Mouse (Mus musculus) kidney, adult 18-20 months (tissue): ENCODE data around the gene Opa1.

Source experiments
- DNase-seq: peaks from one replicate; pipeline ENCODE4 v3.0.0; 2021

The Opa1 gene

GRCm38 (mm10) chr16:29656901-29657300, 77.8 kb downstream of the Opa1 start:
- no peak for DNase-seq

DNA sequence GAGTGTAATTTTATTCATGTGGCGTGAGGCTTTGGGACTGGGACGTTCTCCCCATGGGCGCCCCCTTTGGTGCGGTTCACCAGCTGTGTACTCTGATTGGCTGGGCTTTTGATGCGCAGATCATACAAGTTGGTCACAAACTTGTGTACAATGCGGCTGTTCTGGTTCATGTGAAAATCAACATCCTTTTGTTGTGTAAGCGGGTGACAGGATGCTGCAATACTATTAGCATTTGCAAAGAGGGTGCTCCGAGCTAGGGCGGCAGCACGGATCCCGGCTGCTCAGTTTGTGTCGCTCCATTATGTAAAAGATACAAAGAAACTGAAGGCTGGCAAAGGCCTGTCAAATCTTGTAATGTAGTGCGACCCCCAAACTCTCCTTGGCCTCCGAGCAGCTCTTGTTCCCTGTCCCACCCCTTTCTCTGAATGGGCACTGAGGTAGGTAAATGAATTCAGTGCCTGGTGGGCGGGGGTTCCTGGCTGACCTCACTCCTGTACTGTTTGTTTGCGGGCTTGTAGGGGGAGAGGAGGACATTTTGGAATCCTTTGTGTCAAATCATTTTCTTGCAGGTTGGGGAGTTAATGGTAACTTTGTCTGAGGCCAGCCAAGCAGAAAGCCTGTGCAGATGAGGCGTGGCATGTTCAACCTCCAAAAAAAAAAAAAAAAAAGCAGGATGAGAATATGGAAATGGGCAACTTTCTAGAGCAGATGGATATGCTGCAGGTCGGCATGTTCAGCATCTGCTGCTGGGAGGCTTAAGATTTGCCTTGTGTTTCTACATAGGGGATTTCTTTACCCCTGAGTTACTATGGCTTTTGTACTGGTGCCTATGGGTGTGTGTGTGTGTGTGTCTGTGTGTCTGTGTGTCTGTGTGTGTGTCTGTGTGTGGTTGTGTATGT, 78.8 kb downstream of the Opa1 start:
- DNase-seq: no peak

- DNase-seq: no peak
Measured at GRCm38 (mm10) chr16:29659101-29659810, 80.1 kb downstream of the Opa1 start.

DNA sequence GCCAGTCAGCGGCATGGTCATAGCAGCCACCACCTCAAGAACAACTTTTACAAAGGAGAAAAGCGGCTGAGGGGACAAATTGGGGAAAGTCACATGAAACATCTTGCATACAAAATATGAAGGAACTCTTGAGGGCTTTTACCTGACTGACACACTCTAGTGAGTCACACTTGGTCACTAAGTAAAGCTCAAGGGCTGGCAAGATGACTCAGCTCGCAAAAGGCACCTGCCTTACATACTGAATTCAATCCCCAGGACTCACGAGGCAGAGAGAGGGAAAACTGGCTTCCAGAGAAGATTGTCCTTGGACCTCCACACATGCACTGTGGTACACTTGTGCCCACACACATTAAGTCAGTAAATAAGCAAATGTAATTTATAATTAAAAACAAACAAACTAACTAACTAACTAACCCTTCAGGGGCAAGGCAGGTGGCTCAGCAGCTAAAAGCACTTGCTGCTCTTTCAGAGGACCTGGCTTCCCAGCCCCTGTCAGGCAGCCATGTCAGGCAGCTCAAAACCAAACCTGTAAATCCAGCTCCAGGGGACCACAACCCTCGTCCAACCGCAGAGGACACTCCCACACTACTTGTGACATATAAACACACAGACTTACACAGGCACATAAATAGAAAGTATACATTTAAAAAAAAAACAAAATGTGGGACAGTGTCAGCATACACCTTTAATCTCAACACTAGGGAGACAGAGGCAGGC, 84.1 kb downstream of the Opa1 start:
- no peak for DNase-seq

- DNase-seq: no peak
Measured at GRCm38 (mm10) chr16:29664392-29664791, 85.3 kb downstream of the Opa1 start.

- no peak for DNase-seq
Measured at GRCm38 (mm10) chr16:29666991-29667701, 88.0 kb downstream of the Opa1 start.

- DNase-seq: no peak
Measured at GRCm38 (mm10) chr16:29667702-29668061, 88.5 kb downstream of the Opa1 start.

DNA sequence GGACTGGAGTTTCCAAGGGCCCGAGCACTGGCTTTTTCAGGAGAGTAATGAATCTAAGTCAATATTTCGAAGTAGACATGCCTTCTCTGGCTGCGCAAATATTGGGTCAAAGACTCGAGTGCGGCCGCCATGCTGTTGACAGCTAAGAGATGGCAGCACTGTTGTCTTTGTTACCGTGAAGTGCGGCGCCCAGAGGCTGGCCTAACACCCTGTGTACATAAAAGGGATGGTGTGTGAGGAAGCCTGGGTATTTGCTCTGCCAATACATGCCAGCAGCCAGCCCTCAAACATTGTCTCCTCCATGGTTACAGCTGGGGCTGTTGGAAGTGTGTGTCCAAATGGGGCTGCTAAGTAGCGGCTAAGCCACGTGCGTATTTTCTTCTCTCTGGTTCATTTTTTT, 89.3 kb downstream of the Opa1 start:
- no peak for DNase-seq

- no peak for DNase-seq
Measured at GRCm38 (mm10) chr16:29670806-29671205, 91.7 kb downstream of the Opa1 start.

- no peak for DNase-seq
Measured at GRCm38 (mm10) chr16:29673230-29673629, 94.1 kb downstream of the Opa1 start.

GRCm38 (mm10) chr16:29679607-29680006, 100.5 kb downstream of the Opa1 start:
- no peak for DNase-seq

GRCm38 (mm10) chr16:29680548-29681175, 101.5 kb downstream of the Opa1 start:
- no peak for DNase-seq

DNA sequence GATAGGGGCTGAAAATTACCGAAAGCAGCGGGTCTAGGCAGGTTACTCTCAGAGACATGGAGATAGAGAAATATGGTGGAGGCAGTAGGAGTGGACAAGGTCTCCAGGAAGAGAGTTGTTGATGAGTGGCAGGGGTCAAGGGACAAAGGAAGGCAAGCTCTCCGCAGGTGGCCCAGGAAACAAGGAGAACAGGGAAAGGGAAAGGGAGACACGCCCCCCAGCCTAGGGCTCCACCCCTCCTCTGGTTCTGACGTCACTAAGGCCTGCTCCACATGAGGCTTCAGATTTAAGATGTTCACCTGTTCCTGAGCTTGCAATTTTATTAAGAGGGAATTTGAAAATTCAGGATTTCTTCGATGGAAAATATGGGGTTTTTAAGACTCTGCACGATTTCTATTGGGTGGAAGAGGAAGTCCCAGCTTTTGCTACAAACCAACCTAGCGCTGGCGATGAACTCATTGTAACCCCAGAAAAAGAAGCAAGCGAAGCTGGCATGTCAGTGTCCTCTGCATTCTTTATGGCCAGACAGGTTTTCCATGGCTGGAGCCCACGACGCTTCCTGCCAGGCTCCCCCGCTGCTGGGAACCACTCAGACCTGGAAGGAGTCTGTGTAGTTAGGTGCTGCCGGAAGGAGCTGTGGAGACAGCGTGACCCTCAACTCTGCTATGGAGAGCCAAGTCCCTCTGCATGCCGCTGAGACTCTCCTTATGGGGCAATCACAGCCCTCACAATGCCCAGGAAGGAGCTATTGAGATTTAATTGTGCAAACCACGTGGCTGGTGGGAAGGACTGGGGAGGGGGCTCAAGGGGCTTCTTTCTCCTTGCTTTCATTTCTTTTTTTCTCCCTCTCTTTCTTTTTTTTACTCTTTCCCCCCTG, 103.7 kb downstream of the Opa1 start:
- DNase-seq: no peak

GRCm38 (mm10) chr16:29683563-29683962, 104.4 kb downstream of the Opa1 start:
- peak; percentile 14 for DNase-seq

DNA sequence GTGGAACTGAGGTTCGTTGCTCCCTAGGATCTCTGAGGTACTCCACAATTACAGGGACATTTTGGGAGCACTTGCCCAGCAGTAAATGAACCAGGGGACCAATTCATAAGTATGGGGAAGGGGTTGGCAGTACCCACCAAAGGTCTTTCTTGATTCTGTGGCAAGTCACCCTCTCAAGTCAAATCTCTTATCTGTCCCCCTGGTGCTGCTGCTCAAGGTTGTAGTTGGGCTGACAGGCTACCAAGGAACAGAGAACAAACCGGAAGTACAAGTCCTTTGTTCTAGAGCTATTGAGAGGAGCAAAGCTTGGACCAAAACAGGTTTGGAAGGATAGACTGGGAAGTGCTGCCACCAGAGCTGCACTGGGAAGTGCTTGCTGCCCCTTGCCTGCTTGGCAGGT, 105.0 kb downstream of the Opa1 start:
- DNase-seq: no peak

DNA sequence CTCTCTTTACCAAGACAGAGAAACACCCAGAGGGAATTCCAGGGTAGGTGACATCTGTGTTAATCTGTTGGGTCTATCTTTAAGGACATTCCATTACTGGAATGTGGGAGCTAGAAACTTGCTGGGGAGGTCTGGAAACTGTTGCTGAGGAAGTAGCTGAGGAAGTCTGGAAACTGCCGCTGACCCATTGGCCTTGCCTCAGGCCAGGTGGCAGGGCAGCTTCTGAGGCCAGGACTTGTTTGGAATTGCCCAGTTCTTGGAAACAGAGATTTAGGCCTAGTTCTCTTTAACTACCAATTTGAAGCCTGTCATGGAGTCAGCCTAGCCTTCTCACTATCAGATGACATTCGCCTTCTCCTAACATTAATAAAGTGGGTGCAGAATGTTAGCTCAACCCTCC, 105.5 kb downstream of the Opa1 start:
- DNase-seq: no peak

GRCm38 (mm10) chr16:29686141-29686540, 107.0 kb downstream of the Opa1 start:
- no peak for DNase-seq

DNA sequence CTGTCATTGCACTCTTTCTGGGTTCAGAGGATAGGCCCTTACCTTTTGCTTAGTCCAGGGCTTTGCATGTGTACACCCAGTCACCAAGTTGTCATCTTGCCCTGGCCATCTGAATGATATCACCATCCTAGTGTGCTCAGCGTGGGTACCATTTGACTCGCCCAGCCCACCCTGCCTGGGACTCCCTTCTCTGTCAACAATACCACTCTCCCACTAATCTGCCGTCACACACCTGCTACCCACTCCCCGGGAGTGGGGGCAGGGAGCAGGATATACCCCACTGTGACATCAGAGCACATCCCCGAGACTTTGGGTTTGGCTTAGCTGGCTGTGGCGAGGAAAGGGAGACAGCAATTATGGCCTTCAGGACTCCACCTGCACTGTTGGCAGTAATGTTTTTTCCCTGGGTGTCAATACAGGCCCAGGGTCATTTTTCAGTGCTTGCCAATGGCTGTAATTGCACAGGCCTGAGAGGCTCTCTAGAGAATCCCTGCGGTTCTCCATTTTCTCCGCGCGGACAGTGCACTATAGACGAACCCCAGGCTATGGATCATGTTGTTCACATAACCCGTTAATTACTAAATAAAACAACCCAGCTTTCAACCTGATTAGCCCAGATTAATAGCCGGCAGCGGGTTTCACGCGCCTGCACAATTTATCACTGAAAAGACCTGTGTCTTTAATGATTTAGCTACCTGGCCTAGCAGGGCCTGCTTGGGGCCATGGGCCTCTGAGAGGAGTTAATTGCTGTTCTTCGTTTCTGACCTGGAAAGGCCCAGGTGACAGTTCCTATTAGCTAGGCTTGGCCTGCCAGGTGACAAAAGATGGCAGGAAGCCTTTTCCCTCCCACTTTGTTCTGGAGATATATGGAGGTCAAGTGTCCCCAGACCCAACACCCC, 109.1 kb downstream of the Opa1 start:
- no peak for DNase-seq

DNA sequence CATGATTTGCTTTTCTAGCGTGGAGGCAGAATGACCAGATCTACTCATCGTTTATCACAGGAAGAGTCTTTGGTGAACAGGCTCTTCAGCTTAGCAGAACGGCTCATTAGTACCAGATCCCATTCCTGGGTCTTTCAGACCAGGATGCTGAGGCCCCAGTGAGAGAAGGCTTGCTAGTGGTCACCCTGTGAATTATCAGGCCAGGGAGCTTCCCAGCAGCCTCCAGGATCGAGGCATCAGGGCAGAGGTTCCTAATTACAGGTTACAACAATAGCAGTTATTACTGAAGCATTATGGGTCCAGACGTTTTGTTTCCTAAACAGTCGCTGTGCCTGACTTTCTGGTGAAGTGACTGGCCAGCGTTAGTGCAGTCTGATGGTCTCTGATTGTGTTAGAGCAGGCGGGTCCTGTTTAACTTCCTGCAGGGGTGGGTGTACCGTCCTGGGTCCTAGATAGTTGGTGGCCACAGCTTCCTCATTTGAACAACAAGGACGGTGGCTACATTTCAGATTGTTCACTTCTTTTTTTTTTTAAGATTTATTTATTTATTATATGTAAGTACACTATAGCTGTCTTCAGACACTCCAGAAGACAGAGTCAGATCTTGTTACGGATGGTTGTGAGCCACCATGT, 110.2 kb downstream of the Opa1 start:
- no peak for DNase-seq
